Mouse (Mus musculus): ENCODE measurements around the gene Tekt5. TPM values are rescaled to one million over a fixed set of nuclear protein-coding genes. Genes with fewer than 3 reads are reported as not detected.

Gene Tekt5
- 0.15 TPM in 1 of 2 replicates, not detected in the other for polyA plus RNA-seq (2014; fragmentation: Nextera tagmentation; extraction: Ambion mirVana)

DNA sequence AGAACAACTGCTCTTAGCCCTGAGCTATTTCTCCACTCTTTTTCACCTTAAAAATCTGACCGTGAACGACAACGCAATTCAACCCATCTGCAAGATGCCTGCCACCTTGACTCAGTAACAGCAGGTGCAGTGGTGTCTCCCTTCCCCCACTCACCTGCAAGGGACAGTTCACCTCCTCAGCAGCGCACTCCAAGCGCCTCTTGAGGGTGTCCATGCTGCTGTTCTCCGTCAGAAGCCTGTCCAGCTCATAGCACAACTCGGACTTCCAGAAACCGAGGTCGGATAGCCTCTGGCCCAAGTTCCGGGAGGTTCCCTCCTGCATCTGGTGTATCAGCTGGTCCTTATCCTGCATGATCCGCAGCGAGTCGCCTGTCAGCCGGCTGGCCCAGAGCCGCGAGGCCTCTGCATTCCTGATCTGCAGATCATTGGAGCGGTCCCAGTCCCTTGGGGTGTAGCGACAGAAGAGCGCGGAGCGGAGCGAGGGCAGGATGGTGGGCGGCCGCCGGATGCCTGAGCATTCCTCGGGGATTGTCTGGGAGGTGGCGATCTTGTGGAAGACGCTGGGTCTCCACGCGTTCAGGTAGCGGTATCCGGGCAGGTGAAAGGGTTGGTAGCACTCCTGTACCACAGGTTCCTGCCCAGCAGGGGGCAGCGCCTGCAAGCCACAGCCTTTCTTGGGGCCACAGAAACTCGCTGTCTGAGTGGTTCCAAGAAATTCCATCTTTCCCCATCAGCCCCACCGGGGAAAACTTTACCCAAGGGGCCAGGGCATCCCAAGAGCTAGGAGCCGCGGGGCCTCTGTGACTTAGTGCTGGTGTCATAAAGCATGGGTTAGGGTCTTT is at the start of gene Tekt5:
TSS of gene Tekt5 (minus strand) at position 792 of the 842 bp plus-strand sequence.
- WGBS = 8% methylated on average over 37 of the region's 37 CpGs
- ATAC-seq (replicated peaks; ENCODE audit: low FRiP score) = no peak
- 0 out of 2 replicates have a peak within 1 kb of the TSS, but pooled peaks have one; percentile 16 for H3K9ac ChIP-seq (ENCODE audit: low read length)

DNA sequence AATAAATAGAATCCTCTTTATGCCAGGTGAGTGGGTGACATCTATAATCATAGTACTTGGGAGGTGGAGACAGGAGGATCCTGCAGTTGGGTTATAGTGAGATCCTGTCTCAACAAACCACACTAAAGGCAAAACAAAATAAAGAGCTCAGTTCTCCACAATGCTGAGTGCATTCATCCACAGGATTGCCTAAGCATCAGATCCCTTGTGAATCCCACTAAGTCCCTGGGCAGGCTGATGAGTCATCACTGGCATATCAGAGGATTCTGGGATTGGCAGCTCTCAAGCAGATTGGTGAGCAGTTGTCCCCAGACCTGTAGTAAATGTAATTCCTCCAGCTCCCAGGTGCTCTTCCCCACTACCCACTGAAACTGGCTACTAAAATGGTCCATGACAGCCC is 48.4 kb upstream of the Tekt5 start:
- Histone ChIP-seq H3K9ac (ENCODE audit: low read length) (no peak overlapping the region), H3K36me3 (ENCODE audit: control insufficient read depth, insufficient read depth, low read length) (no peaks in the 10 kb centered on the region), H3K9me3 (ENCODE audit: control insufficient read depth, low read length) (no peaks in the 10 kb centered on the region), H3K4me3 (ENCODE audit: low read depth, low read length) (no peak overlapping the region), H3K4me2 (ENCODE audit: low read depth, low read length, severe bottlenecking) (no peak overlapping the region), H3K4me1 (replicated peaks; ENCODE audit: control insufficient read depth, insufficient read depth, low read length) (peaks cover 3% of the 10 kb centered on the region; the same call in 1 of the 2 replicates), H3K27me3 (ENCODE audit: control insufficient read depth, insufficient read depth, low read length) (no peaks in the 10 kb centered on the region), H3K27ac (ENCODE audit: low read depth, low read length) (no peak overlapping the region)
- DNase-seq (ENCODE audit: low spot score) (peak; percentile 40), ATAC-seq (replicated peaks; ENCODE audit: low FRiP score) (no peak)

More for the DNA sequence above, at the start of gene Tekt5:
- H3K4me2 ChIP-seq (ENCODE audit: low read depth, low read length, severe bottlenecking) = peak within 1 kb of the TSS; percentile 48
- DNase-seq (ENCODE audit: low spot score) = peak; percentile 67
- H3K36me3 ChIP-seq (ENCODE audit: control insufficient read depth, insufficient read depth, low read length) = no peaks in the 10 kb centered on the region
- H3K4me1 ChIP-seq (replicated peaks; ENCODE audit: control insufficient read depth, insufficient read depth, low read length) = no peaks in the 10 kb centered on the region
- peaks cover 6% of the 10 kb centered on the region; the same call in 1 of the 2 replicates for H3K27me3 ChIP-seq (ENCODE audit: control insufficient read depth, insufficient read depth, low read length)
- H3K4me3 ChIP-seq (ENCODE audit: low read depth, low read length) = peak within 1 kb of the TSS; percentile 14
- H3K27ac ChIP-seq (ENCODE audit: low read depth, low read length) = no peak within 1 kb of the TSS
- H3K9me3 ChIP-seq (ENCODE audit: control insufficient read depth, low read length) = no peaks in the 10 kb centered on the region

DNA sequence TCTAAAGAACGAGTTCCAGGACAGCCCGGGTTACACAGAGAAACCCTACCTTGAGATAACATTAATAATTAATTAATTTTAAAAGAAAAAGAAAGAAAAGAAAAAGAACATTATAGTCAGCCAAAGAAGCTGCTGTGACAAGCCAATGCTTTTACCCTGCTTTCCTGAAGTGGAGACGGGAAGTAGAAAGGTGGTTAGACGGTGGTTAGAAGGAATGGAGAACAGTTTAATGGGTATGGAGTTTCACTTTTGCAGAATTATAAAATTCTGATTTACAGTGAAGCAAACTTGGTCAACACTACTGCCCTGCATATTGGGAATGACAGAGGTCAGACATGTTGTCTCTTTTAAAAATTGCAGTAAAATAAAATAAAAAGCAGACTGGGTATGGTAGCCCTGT is 46.5 kb upstream of the Tekt5 start:
- Histone ChIP-seq H3K9me3 (ENCODE audit: control insufficient read depth, low read length) (no peaks in the 10 kb centered on the region), H3K9ac (ENCODE audit: low read length) (no peak overlapping the region), H3K27me3 (ENCODE audit: control insufficient read depth, insufficient read depth, low read length) (no peaks in the 10 kb centered on the region), H3K4me1 (replicated peaks; ENCODE audit: control insufficient read depth, insufficient read depth, low read length) (no peaks in the 10 kb centered on the region), H3K27ac (ENCODE audit: low read depth, low read length) (no peak overlapping the region), H3K36me3 (ENCODE audit: control insufficient read depth, insufficient read depth, low read length) (no peaks in the 10 kb centered on the region), H3K4me3 (ENCODE audit: low read depth, low read length) (no peak overlapping the region), H3K4me2 (ENCODE audit: low read depth, low read length, severe bottlenecking) (no peak overlapping the region)
- no peak for DNase-seq (ENCODE audit: low spot score)
- ATAC-seq (replicated peaks; ENCODE audit: low FRiP score) = no peak
- WGBS = 96% methylated on average over 4 of the region's 4 CpGs

DNA sequence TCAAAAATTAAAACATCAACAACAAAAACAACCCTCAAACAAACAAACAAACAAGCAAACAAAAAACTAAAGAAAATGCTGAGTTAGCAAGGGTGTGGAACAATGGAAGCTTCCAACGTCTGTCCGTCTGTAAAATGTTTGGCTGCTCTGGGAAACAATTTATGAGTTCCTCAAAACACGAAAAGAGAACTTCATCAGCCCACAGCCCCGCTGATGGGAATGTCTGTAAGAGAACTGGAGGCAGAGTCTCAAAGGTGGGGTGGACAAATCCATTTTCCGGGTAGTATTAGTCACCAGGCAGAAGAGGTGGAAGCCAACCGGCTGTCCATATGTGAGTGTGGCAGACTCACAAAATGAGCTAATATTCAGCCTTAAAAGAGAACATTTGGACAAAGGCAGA is 46.0 kb upstream of the Tekt5 start:
- no peaks in the 10 kb centered on the region for H3K9me3 ChIP-seq (ENCODE audit: control insufficient read depth, low read length)
- no peak overlapping the region for H3K4me3 ChIP-seq (ENCODE audit: low read depth, low read length)
- ATAC-seq (replicated peaks; ENCODE audit: low FRiP score) (no peak), DNase-seq (ENCODE audit: low spot score) (peak; percentile 17)
- H3K36me3 ChIP-seq (ENCODE audit: control insufficient read depth, insufficient read depth, low read length) = no peaks in the 10 kb centered on the region
- H3K27me3 ChIP-seq (ENCODE audit: control insufficient read depth, insufficient read depth, low read length) = no peaks in the 10 kb centered on the region
- H3K27ac ChIP-seq (ENCODE audit: low read depth, low read length) = no peak overlapping the region
- no peak overlapping the region for H3K9ac ChIP-seq (ENCODE audit: low read length)
- no peaks in the 10 kb centered on the region for H3K4me1 ChIP-seq (replicated peaks; ENCODE audit: control insufficient read depth, insufficient read depth, low read length)
- 89% methylated on average over 6 of the region's 6 CpGs for WGBS
- no peak overlapping the region for H3K4me2 ChIP-seq (ENCODE audit: low read depth, low read length, severe bottlenecking)

DNA sequence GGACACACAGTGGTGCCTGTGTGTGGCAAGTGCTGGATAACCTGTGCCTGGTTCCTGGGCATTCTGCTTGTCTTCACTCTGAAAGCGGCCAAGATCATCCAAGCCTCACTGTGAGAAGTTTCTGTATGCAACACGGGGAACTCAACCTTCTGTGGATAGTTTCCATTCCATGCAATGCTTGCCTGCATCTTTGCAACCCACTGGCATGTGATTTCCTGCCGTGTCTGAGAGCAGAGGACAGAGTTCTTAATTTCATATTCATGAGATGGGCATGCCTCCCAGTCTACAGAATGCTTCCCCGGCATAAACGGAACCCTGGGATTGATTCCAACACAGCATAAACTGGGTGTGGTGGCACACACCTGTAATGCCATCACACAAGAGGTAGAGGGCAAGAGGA is 42.8 kb upstream of the Tekt5 start:
- Histone ChIP-seq H3K4me2 (ENCODE audit: low read depth, low read length, severe bottlenecking) (no peak overlapping the region), H3K9ac (ENCODE audit: low read length) (no peak overlapping the region), H3K27ac (ENCODE audit: low read depth, low read length) (no peak overlapping the region), H3K4me1 (replicated peaks; ENCODE audit: control insufficient read depth, insufficient read depth, low read length) (no peaks in the 10 kb centered on the region), H3K4me3 (ENCODE audit: low read depth, low read length) (no peak overlapping the region), H3K9me3 (ENCODE audit: control insufficient read depth, low read length) (no peaks in the 10 kb centered on the region), H3K36me3 (ENCODE audit: control insufficient read depth, insufficient read depth, low read length) (no peaks in the 10 kb centered on the region), H3K27me3 (ENCODE audit: control insufficient read depth, insufficient read depth, low read length) (no peaks in the 10 kb centered on the region)
- ATAC-seq (replicated peaks; ENCODE audit: low FRiP score) (no peak), DNase-seq (ENCODE audit: low spot score) (peak; percentile 18)
- 92% methylated on average over 5 of the region's 5 CpGs for WGBS

DNA sequence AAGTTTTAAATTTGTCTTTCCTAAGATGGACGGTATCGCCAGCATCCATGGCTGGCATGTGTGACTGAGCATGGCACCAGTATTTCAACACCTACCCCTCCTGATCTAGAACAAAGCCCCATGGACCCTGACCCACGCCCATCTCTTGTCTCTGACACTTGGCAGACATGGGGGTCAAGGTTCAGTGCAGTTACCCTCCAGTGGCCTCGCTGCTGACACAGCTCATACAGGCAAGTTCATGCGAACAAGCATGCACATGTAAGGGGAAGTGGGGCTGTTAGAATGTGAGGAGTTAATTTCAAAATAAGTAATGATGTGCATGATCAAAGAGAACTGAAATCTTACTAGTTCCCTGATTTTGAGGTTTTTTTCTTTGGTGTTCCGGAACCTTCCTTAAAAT is 40.9 kb upstream of the Tekt5 start:
- H3K9me3 ChIP-seq (ENCODE audit: control insufficient read depth, low read length) = no peaks in the 10 kb centered on the region
- no peak overlapping the region for H3K27ac ChIP-seq (ENCODE audit: low read depth, low read length)
- H3K4me2 ChIP-seq (ENCODE audit: low read depth, low read length, severe bottlenecking) = no peak overlapping the region
- DNase-seq (ENCODE audit: low spot score) = no peak
- no peak overlapping the region for H3K9ac ChIP-seq (ENCODE audit: low read length)
- no peaks in the 10 kb centered on the region for H3K27me3 ChIP-seq (ENCODE audit: control insufficient read depth, insufficient read depth, low read length)
- WGBS = 87% methylated on average over 6 of the region's 6 CpGs
- no peak overlapping the region for H3K4me3 ChIP-seq (ENCODE audit: low read depth, low read length)
- ATAC-seq (replicated peaks; ENCODE audit: low FRiP score) = no peak
- H3K36me3 ChIP-seq (ENCODE audit: control insufficient read depth, insufficient read depth, low read length) = no peaks in the 10 kb centered on the region
- no peaks in the 10 kb centered on the region for H3K4me1 ChIP-seq (replicated peaks; ENCODE audit: control insufficient read depth, insufficient read depth, low read length)

DNA sequence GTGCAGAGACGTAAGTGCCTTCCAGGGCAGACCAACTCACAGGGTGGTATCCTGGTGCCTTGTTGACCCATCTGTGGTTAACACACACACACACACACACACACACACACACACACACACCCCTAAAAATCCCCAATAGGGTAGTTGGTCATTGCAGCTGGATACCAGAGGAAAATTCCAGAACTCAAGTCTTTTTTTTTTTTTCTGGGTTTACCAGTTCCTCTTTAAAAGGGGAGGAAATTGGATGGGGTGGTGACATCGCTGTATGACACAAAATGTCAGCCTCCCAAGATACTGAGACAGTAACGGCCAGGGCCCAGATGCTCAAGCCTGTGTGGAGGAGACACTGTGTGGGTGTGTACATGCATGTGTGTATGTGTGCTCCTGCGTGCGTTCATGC is 38.1 kb upstream of the Tekt5 start:
- Histone ChIP-seq H3K27me3 (ENCODE audit: control insufficient read depth, insufficient read depth, low read length) (no peaks in the 10 kb centered on the region), H3K4me3 (ENCODE audit: low read depth, low read length) (no peak overlapping the region), H3K9me3 (ENCODE audit: control insufficient read depth, low read length) (no peaks in the 10 kb centered on the region), H3K36me3 (ENCODE audit: control insufficient read depth, insufficient read depth, low read length) (no peaks in the 10 kb centered on the region), H3K9ac (ENCODE audit: low read length) (no peak overlapping the region), H3K4me1 (replicated peaks; ENCODE audit: control insufficient read depth, insufficient read depth, low read length) (no peaks in the 10 kb centered on the region), H3K27ac (ENCODE audit: low read depth, low read length) (no peak overlapping the region), H3K4me2 (ENCODE audit: low read depth, low read length, severe bottlenecking) (no peak overlapping the region)
- ATAC-seq (replicated peaks; ENCODE audit: low FRiP score) (no peak), DNase-seq (ENCODE audit: low spot score) (peak; percentile 44)
- WGBS = 91% methylated on average over 5 of the region's 5 CpGs

DNA sequence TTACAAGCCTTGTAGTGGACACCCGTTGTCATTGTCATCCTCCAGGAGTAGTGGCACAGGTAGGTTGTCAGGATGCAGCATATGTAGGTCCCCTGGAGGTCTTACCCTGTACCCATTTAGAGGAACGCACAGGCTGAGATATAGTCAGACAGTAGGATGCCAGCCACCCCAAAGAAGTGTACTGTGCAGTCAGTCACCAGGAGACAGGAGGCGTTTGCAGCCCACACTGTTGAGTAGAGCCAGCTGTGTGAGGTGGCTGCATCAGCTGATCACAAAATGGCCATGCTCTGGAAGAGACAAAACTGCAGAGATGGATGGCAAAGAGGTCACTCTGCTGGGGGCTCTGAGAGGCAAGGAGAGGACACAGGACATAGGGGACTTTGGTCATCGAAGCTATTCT is 37.1 kb upstream of the Tekt5 start:
- H3K4me2 ChIP-seq (ENCODE audit: low read depth, low read length, severe bottlenecking) = no peak overlapping the region
- H3K9ac ChIP-seq (ENCODE audit: low read length) = no peak overlapping the region
- H3K27me3 ChIP-seq (ENCODE audit: control insufficient read depth, insufficient read depth, low read length) = no peaks in the 10 kb centered on the region
- no peaks in the 10 kb centered on the region for H3K36me3 ChIP-seq (ENCODE audit: control insufficient read depth, insufficient read depth, low read length)
- no peaks in the 10 kb centered on the region for H3K9me3 ChIP-seq (ENCODE audit: control insufficient read depth, low read length)
- no peak overlapping the region for H3K4me3 ChIP-seq (ENCODE audit: low read depth, low read length)
- 86% methylated on average over 4 of the region's 4 CpGs for WGBS
- H3K4me1 ChIP-seq (replicated peaks; ENCODE audit: control insufficient read depth, insufficient read depth, low read length) = no peaks in the 10 kb centered on the region
- DNase-seq (ENCODE audit: low spot score) (no peak), ATAC-seq (replicated peaks; ENCODE audit: low FRiP score) (no peak)
- H3K27ac ChIP-seq (ENCODE audit: low read depth, low read length) = no peak overlapping the region

DNA sequence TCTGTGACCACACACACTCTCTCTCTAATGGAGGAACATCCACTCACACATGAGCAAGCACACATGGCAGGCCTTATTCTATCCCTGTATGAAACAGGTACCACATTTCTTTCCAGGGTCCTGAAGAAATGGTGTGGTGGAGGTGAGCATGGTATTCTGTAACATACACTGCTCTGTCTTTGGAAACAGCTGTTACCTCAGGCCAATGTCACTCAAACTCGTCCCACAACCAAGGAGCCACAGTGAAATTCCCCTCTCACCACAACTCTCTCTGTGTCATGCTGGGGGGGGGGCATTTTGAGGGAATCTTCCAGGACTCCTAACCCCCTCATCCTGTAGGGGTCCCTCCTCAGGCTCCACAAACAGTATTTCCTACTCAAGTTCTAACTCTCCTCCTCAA is 36.6 kb upstream of the Tekt5 start:
- no peaks in the 10 kb centered on the region for H3K27me3 ChIP-seq (ENCODE audit: control insufficient read depth, insufficient read depth, low read length)
- no peak overlapping the region for H3K4me3 ChIP-seq (ENCODE audit: low read depth, low read length)
- DNase-seq (ENCODE audit: low spot score) (no peak), ATAC-seq (replicated peaks; ENCODE audit: low FRiP score) (no peak)
- no peak overlapping the region for H3K4me2 ChIP-seq (ENCODE audit: low read depth, low read length, severe bottlenecking)
- WGBS = 81% methylated on average over 1 of the region's 1 CpGs
- no peak overlapping the region for H3K9ac ChIP-seq (ENCODE audit: low read length)
- no peak overlapping the region for H3K27ac ChIP-seq (ENCODE audit: low read depth, low read length)
- H3K9me3 ChIP-seq (ENCODE audit: control insufficient read depth, low read length) = no peaks in the 10 kb centered on the region
- H3K4me1 ChIP-seq (replicated peaks; ENCODE audit: control insufficient read depth, insufficient read depth, low read length) = no peaks in the 10 kb centered on the region
- no peaks in the 10 kb centered on the region for H3K36me3 ChIP-seq (ENCODE audit: control insufficient read depth, insufficient read depth, low read length)

Measured in forebrain, embryonic 11.5 days (tissue).